8 mouse cellular contexts compared by ENCODE assay signal in genomic region chr19:6907811-6908540, GRCm38 (mm10). TPM values are rescaled to one million over a fixed set of nuclear protein-coding genes. Genes with fewer than 3 reads are reported as not detected.
DNase-seq lines count a peak whose midpoint lies in the region; ATAC-seq lines count a peak whose summit lies in the region.

No protein-coding gene starts in this region.

- no peak overlapping the region for H3K27ac ChIP-seq in hindbrain, embryonic 15.5 days (replicated peaks)

- H3K36me3 ChIP-seq in hindbrain, embryonic 15.5 days, result peaks cover 42% of the 10 kb centered on the region

- no peaks in the 10 kb centered on the region for H3K27me3 ChIP-seq in hindbrain, embryonic 15.5 days

- ATAC-seq in hindbrain, embryonic 15.5 days (ENCODE audit: low FRiP score, low read depth), result no peak
- ATAC-seq in monocyte, adult 5-6 weeks (replicated peaks; ENCODE audit: insufficient number of reproducible peaks, low FRiP score, low TSS enrichment, poor library complexity, severe bottlenecking), result no peak

- no peaks in the 10 kb centered on the region for H3K9me3 ChIP-seq in hindbrain, embryonic 15.5 days

- peaks cover 37% of the 10 kb centered on the region for H3K4me1 ChIP-seq in hindbrain, embryonic 15.5 days (replicated peaks)

- 84% methylated on average over 7 of the region's 7 CpGs for WGBS in hindbrain, embryonic 15.5 days

- 0 out of 2 replicates have a peak overlapping the region, but pooled peaks have one; percentile 0 for H3K9ac ChIP-seq in hindbrain, embryonic 15.5 days

- H3K4me2 ChIP-seq in hindbrain, embryonic 15.5 days, result peak overlapping the region; percentile 82

- peak; percentile 23 to 25 for DNase-seq in cerebellum, postnatal 25 days
- no peak for DNase-seq in cerebellum, postnatal 14 days
- DNase-seq in adipocyte (ENCODE audit: low spot score), result peak; percentile 69
- DNase-seq in lung, postnatal 36 days, result peak; percentile 49
- no peak for DNase-seq in T-cell, adult 2 months (ENCODE audit: low spot score)
- DNase-seq in layer of hippocampus, adult 9-10 months (ENCODE audit: low spot score), result no peak

- H3K4me3 ChIP-seq in hindbrain, embryonic 15.5 days, result peak overlapping the region; percentile 52

RNA-seq across cellular contexts. Expression of gene Trmt112, which starts 1.5 kb away (rescaled TPM):
- polyA plus RNA-seq in hindbrain, embryonic 15.5 days (2015; fragmentation: Nextera tagmentation; extraction: Ambion mirVana), result 104 TPM in 2 replicates
- total RNA-seq in monocyte, adult 5-6 weeks (2017), result 84.5 to 135 TPM (median 85.6 TPM) in 3 replicates

RNA-seq across cellular contexts. Expression of gene Prdx5, which starts 1.9 kb away (rescaled TPM):
- 375 and 392 TPM in 2 replicates for polyA plus RNA-seq in hindbrain, embryonic 15.5 days (2015; fragmentation: Nextera tagmentation; extraction: Ambion mirVana)
- 520 to 936 TPM (median 803 TPM) in 3 replicates for total RNA-seq in monocyte, adult 5-6 weeks (2017)

RNA-seq across cellular contexts. Expression of gene Esrra, which starts 13.6 kb away (rescaled TPM):
- polyA plus RNA-seq in hindbrain, embryonic 15.5 days (2015; fragmentation: Nextera tagmentation; extraction: Ambion mirVana), result 17.5 and 18.7 TPM in 2 replicates
- 39.1 to 50.2 TPM (median 46.8 TPM) in 3 replicates for total RNA-seq in monocyte, adult 5-6 weeks (2017)

RNA-seq across cellular contexts. Expression of gene Catsperz, which starts 17.2 kb away (rescaled TPM):
- 2.0 and 3.1 TPM in 2 replicates for polyA plus RNA-seq in hindbrain, embryonic 15.5 days (2015; fragmentation: Nextera tagmentation; extraction: Ambion mirVana)
- total RNA-seq in monocyte, adult 5-6 weeks (2017), result not detected in 3 replicates

RNA-seq across cellular contexts. Expression of gene Kcnk4, which starts 26.3 kb away (rescaled TPM):
- 9.0 and 13.1 TPM in 2 replicates for polyA plus RNA-seq in hindbrain, embryonic 15.5 days (2015; fragmentation: Nextera tagmentation; extraction: Ambion mirVana)
- total RNA-seq in monocyte, adult 5-6 weeks (2017), result not detected in 3 replicates

Comparison
In these comparisons a context has a peak if more than half of its experiments do, and no peak if none do; other contexts are left out.
1. DNase-seq: peak in cerebellum, postnatal 25 days (2 of 2), adipocyte (single experiment) and lung, postnatal 36 days (single experiment); none in cerebellum, postnatal 14 days (0 of 2), T-cell, adult 2 months (single experiment) and layer of hippocampus, adult 9-10 months (single experiment).